Mouse (Mus musculus) lung, adult 2 months (tissue): Measurements from ENCODE around the gene Zfp382. TPM values are rescaled to one million over a fixed set of nuclear protein-coding genes. Genes with fewer than 3 reads are reported as not detected.
A peak's percentile ranks its signal among the peaks of the same experiment; 100 is the strongest.
"Not testable (repeated sequence)": the region's sequence is repeated elsewhere in the genome, so short reads cannot be mapped to it uniquely, and the experiment has no call there.

Experiments
- DNase-seq: peaks from one replicate; pipeline ENCODE4 v3.0.0; 2022
- H3K4me1 ChIP-seq: fragments of 200-500 bp; 2 replicates; pipeline ENCODE4 v1.6.1; 2011; ENCODE audit warnings: low read length; ENCODE audit not compliant: control insufficient read depth, insufficient read depth
- H3K4me3 ChIP-seq: fragments of 200-500 bp; replicated peaks from 2 replicates; pipeline ENCODE3; 2011; ENCODE audit warnings: low read depth, mild to moderate bottlenecking, control low read depth, low read length; ENCODE audit errors: extremely low read depth
- CTCF ChIP-seq: fragments of 200-500 bp; IDR thresholded peaks from 2 replicates; pipeline ENCODE4 v1.5.1; 2011; ENCODE audit warnings: mild to moderate bottlenecking, low read length, control low read depth; ENCODE audit not compliant: insufficient read depth
- POLR2A ChIP-seq: fragments of 200-500 bp; IDR thresholded peaks from 2 replicates; pipeline ENCODE4 v1.6.1; 2011; ENCODE audit warnings: low read depth, mild to moderate bottlenecking, control low read depth, low read length, borderline replicate concordance; ENCODE audit errors: extremely low read depth
- WGBS: fragments of 180-500 bp; shearing (Covaris S2); methylation state at CpG from one replicate; pipeline ENCODE4 v1.1.7; 2018; 5-methylcytosine and 5-hydroxymethylcytosine counted together
- polyA plus RNA-seq: library from polyadenylated mRNA; depleted of rRNA; stranded (reverse); fragments of >200 nt; gene quantifications from 2 replicates; pipeline ENCODE4 v1.2.3, GENCODE M21; 2012; rRNA removed

The Zfp382 gene
- polyA plus RNA-seq, 1 experiment, result 1.8 TPM

GRCm38 (mm10) chr7:30176474-30176873 lies 54.7 kb downstream of the Zfp382 start:
- Histone ChIP-seq H3K4me3 (no peak overlapping the region), H3K4me1 (no peaks in the 10 kb centered on the region)
- 45% methylated on average over 12 of the region's 12 CpGs for WGBS
- TF ChIP-seq POLR2A, result no peak
- TF ChIP-seq CTCF, result no peak
- DNase-seq, result no peak

- WGBS, result 82% methylated on average over 11 of the region's 11 CpGs
Observed at GRCm38 (mm10) chr7:30178256-30178655, 56.5 kb downstream of the Zfp382 start.

GRCm38 (mm10) chr7:30181308-30181707 lies 59.6 kb downstream of the Zfp382 start:
- 0 out of 2 replicates have a peak, but pooled peaks cover 2% of the 10 kb centered on the region for H3K4me1 ChIP-seq
- TF ChIP-seq POLR2A (no peak), CTCF (peak; percentile 80)
- peak; percentile 69 for DNase-seq
- 3% methylated on average over 4 of the region's 4 CpGs for WGBS
- no peak overlapping the region for H3K4me3 ChIP-seq

More at GRCm38 (mm10) chr7:30178256-30178655, 56.5 kb downstream of the Zfp382 start:
- no peak for DNase-seq
- TF ChIP-seq POLR2A (no peak), CTCF (no peak)
- Histone ChIP-seq H3K4me3 (no peak overlapping the region), H3K4me1 (no peaks in the 10 kb centered on the region)

GRCm38 (mm10) chr7:30181929-30182328 lies 60.2 kb downstream of the Zfp382 start:
- H3K4me3 ChIP-seq, DNase-seq, H3K4me1 ChIP-seq: not testable (repeated sequence)
- WGBS, result 92% methylated on average over 10 of the region's 10 CpGs

- 70% methylated on average over 6 of the region's 7 CpGs for WGBS
- not testable (repeated sequence) for DNase-seq, H3K4me3 ChIP-seq, H3K4me1 ChIP-seq
Observed at GRCm38 (mm10) chr7:30183189-30183588, 61.4 kb downstream of the Zfp382 start.

- peak; percentile 88 for DNase-seq
- TF ChIP-seq POLR2A, result peak; percentile 41; the same call in 1 of the 2 replicates
- no peak for TF ChIP-seq CTCF
- 1% methylated on average over 11 of the region's 11 CpGs for WGBS
- H3K4me3 ChIP-seq, result peak within 1 kb of the TSS; percentile 5
- 0 out of 2 replicates have a peak, but pooled peaks cover 2% of the 10 kb centered on the region for H3K4me1 ChIP-seq
Observed at GRCm38 (mm10) chr7:30183879-30184289, 62.1 kb downstream of the Zfp382 start, which contains the start of gene Cox7a1. Cox7a1 (plus strand) TSS chr7:30184144.

Other genes starting within 250 kb of the Zfp382 start
- gene Zfp27, start 215.4 kb upstream of the Zfp382 start, polyA plus RNA-seq, result 1.5 and 2.6 TPM in 2 replicates
- 1.1 and 1.9 TPM in 2 replicates for gene Zfp383, start 213.7 kb upstream of the Zfp382 start, polyA plus RNA-seq
- 7.9 and 8.3 TPM in 2 replicates for gene Zfp74, start 167.9 kb upstream of the Zfp382 start, polyA plus RNA-seq
- 5.1 and 6.1 TPM in 2 replicates for gene Zfp568, start 138.0 kb upstream of the Zfp382 start, polyA plus RNA-seq
- gene Zfp14, start 70.6 kb upstream of the Zfp382 start, polyA plus RNA-seq, result 3.6 and 4.9 TPM in 2 replicates
- gene Zfp82, start 49.0 kb upstream of the Zfp382 start, polyA plus RNA-seq, result 0.31 and 1.0 TPM in 2 replicates
- gene Gm26920, start 31.5 kb upstream of the Zfp382 start, polyA plus RNA-seq, result not detected in 2 replicates
- 1.1 and 1.2 TPM in 2 replicates for gene Zfp566, start 31.4 kb upstream of the Zfp382 start, polyA plus RNA-seq
- 11.4 and 17.6 TPM in 2 replicates for gene Zfp260, start 27.2 kb upstream of the Zfp382 start, polyA plus RNA-seq
- gene Zfp146, start 47.8 kb downstream of the Zfp382 start, polyA plus RNA-seq, result 9.5 and 14.8 TPM in 2 replicates
- gene Cox7a1, start 62.2 kb downstream of the Zfp382 start, polyA plus RNA-seq, result 14.1 and 42.3 TPM in 2 replicates
- gene Capns1, start 76.9 kb downstream of the Zfp382 start, polyA plus RNA-seq, result 784 and 1,083 TPM in 2 replicates
- 95.6 and 110 TPM in 2 replicates for gene Polr2i, start 110.0 kb downstream of the Zfp382 start, polyA plus RNA-seq
- 38.4 and 41.6 TPM in 2 replicates for gene Tbcb, start 110.3 kb downstream of the Zfp382 start, polyA plus RNA-seq
- gene Ovol3, start 113.8 kb downstream of the Zfp382 start, polyA plus RNA-seq, result not detected in 2 replicates
- 0.21 and 0.55 TPM in 2 replicates for gene Thap8, start 158.2 kb downstream of the Zfp382 start, polyA plus RNA-seq
- 15.9 and 24.9 TPM in 2 replicates for gene Wdr62, start 158.5 kb downstream of the Zfp382 start, polyA plus RNA-seq
- 7.7 and 7.9 TPM in 2 replicates for gene Clip3, start 169.8 kb downstream of the Zfp382 start, polyA plus RNA-seq
- 141 and 163 TPM in 2 replicates for gene Alkbh6, start 186.8 kb downstream of the Zfp382 start, polyA plus RNA-seq
- gene Syne4, start 192.9 kb downstream of the Zfp382 start, polyA plus RNA-seq, result 14.5 and 21.5 TPM in 2 replicates
- 0.50 and 0.55 TPM in 2 replicates for gene E130208F15Rik, start 199.8 kb downstream of the Zfp382 start, polyA plus RNA-seq
- 14.2 and 21.4 TPM in 2 replicates for gene Sdhaf1, start 202.0 kb downstream of the Zfp382 start, polyA plus RNA-seq
- 8.7 and 10.9 TPM in 2 replicates for gene Lrfn3, start 240.8 kb downstream of the Zfp382 start, polyA plus RNA-seq